7 mouse cellular contexts compared by ENCODE assay signal in genomic region chr6:143167981-143168674, GRCm38 (mm10). TPM values are rescaled to one million over a fixed set of nuclear protein-coding genes. Genes with fewer than 3 reads are reported as not detected.
DNase-seq lines count a peak whose midpoint lies in the region; ATAC-seq and TF ChIP-seq lines count a peak whose summit lies in the region.

No protein-coding gene starts in this region.

- no peak for TF ChIP-seq CTCF in testis, adult 2 months (IDR thresholded peaks at IDR 0.05; ENCODE audit: control insufficient read depth, insufficient read depth, insufficient replicate concordance, low read depth, low read length)

- H3K4me3 ChIP-seq in testis, adult 2 months (ENCODE audit: control insufficient read depth, low read depth, low read length), result peak overlapping the region; percentile 97
- peak overlapping the region; percentile 86 for H3K4me3 ChIP-seq in forebrain, embryonic 13.5 days
- peak overlapping the region; percentile 91 for H3K4me3 ChIP-seq in liver, embryonic 11.5 days (ENCODE audit: low read depth, low read length)

- H3K4me2 ChIP-seq in forebrain, embryonic 13.5 days, result peak overlapping the region; percentile 82
- H3K4me2 ChIP-seq in liver, embryonic 11.5 days, result peak overlapping the region; percentile 88

- no peaks in the 10 kb centered on the region for H3K4me1 ChIP-seq in testis, adult 2 months (ENCODE audit: control insufficient read depth, insufficient read depth, low read length)
- H3K4me1 ChIP-seq in forebrain, embryonic 13.5 days, result peaks cover 32% of the 10 kb centered on the region
- peaks cover 18% of the 10 kb centered on the region for H3K4me1 ChIP-seq in liver, embryonic 11.5 days (replicated peaks; ENCODE audit: control insufficient read depth, insufficient read depth, low read length)

- no peaks in the 10 kb centered on the region for H3K36me3 ChIP-seq in testis, adult 2 months (ENCODE audit: control insufficient read depth, insufficient read depth, low read length)
- peaks cover 10% of the 10 kb centered on the region; the same call in 1 of the 2 replicates for H3K36me3 ChIP-seq in forebrain, embryonic 13.5 days (ENCODE audit: poor library complexity, severe bottlenecking)
- peaks cover 6% of the 10 kb centered on the region for H3K36me3 ChIP-seq in liver, embryonic 11.5 days (ENCODE audit: control insufficient read depth, insufficient read depth, low read length)

- ATAC-seq in forebrain, embryonic 13.5 days, result no peak
- ATAC-seq in liver, embryonic 11.5 days (replicated peaks; ENCODE audit: low FRiP score), result no peak
- ATAC-seq in monocyte, adult 5-6 weeks (replicated peaks; ENCODE audit: insufficient number of reproducible peaks, low FRiP score, low TSS enrichment, poor library complexity, severe bottlenecking), result no peak

- no peak for TF ChIP-seq POLR2A in testis, adult 2 months (IDR thresholded peaks at IDR 0.05; ENCODE audit: control insufficient read depth, low read depth, low read length)

- H3K9ac ChIP-seq in forebrain, embryonic 13.5 days, result peak overlapping the region; percentile 92
- peak overlapping the region; percentile 92 for H3K9ac ChIP-seq in liver, embryonic 11.5 days (ENCODE audit: low read depth, low read length)

- H3K27ac ChIP-seq in testis, adult 2 months (ENCODE audit: control insufficient read depth, insufficient read depth, low read depth, low read length), result peak overlapping the region; percentile 78
- peak overlapping the region; percentile 94; the same call in 1 of the 2 replicates for H3K27ac ChIP-seq in forebrain, embryonic 13.5 days
- H3K27ac ChIP-seq in liver, embryonic 11.5 days (ENCODE audit: low read depth, low read length), result peak overlapping the region; percentile 86; the same call in 1 of the 2 replicates

- H3K27me3 ChIP-seq in testis, adult 2 months (ENCODE audit: control insufficient read depth, insufficient read depth, low read length), result no peaks in the 10 kb centered on the region
- H3K27me3 ChIP-seq in forebrain, embryonic 13.5 days, result peaks cover 3% of the 10 kb centered on the region; the same call in 1 of the 2 replicates
- H3K27me3 ChIP-seq in liver, embryonic 11.5 days (replicated peaks; ENCODE audit: control insufficient read depth, insufficient read depth, low read length), result no peaks in the 10 kb centered on the region

- 34% methylated on average over 6 of the region's 6 CpGs for WGBS in forebrain, embryonic 13.5 days
- WGBS in liver, embryonic 11.5 days, result 24% methylated on average over 6 of the region's 6 CpGs

- no peak for DNase-seq in testis, postnatal 14 days (ENCODE audit: low spot score)
- no peak for DNase-seq in liver, embryonic 11.5 days (ENCODE audit: low spot score)
- no peak for DNase-seq in spleen, adult 12 weeks (ENCODE audit: low spot score)
- DNase-seq in MN1 (ENCODE audit: low spot score), result no peak

- no peaks in the 10 kb centered on the region for H3K9me3 ChIP-seq in forebrain, embryonic 13.5 days (replicated peaks)
- H3K9me3 ChIP-seq in liver, embryonic 11.5 days (ENCODE audit: control insufficient read depth, low read length), result no peaks in the 10 kb centered on the region

RNA-seq across cellular contexts. Expression of gene Etnk1, which starts 1.1 kb away (rescaled TPM):
- 48.3 and 52.2 TPM in 2 replicates for polyA plus RNA-seq in testis, adult 2 months (2012; rRNA removed)
- polyA plus RNA-seq in forebrain, embryonic 13.5 days (2015; fragmentation: Nextera tagmentation; extraction: Ambion mirVana), result 22.6 and 24.7 TPM in 2 replicates
- 20.0 and 23.6 TPM in 2 replicates for polyA plus RNA-seq in liver, embryonic 11.5 days (2014; fragmentation: Nextera tagmentation; extraction: Ambion mirVana)
- 56.9 to 89.0 TPM (median 61.3 TPM) in 3 replicates for total RNA-seq in monocyte, adult 5-6 weeks (2017)
